9 mouse cellular contexts compared by ENCODE assay signal in genomic region chr1:72002471-72003116, GRCm38 (mm10).
DNase-seq lines count a peak whose midpoint lies in the region; ATAC-seq and TF ChIP-seq lines count a peak whose summit lies in the region.
"Had no signal": no experiment of that assay in that cellular context is flagged by ENCODE, and none has a peak within 500 bp of the region (broad histone marks: within the 10 kb centered on the region; RNA-seq: fewer than 3 reads in every experiment).

No protein-coding gene starts in this region.

- no peak overlapping the region for H3K9ac ChIP-seq in kidney, embryonic 16.5 days (replicated peaks; ENCODE audit: low read length)
- H3K9ac ChIP-seq: forebrain, embryonic 12.5 days had no signal

- H3K27ac ChIP-seq in kidney, embryonic 16.5 days (ENCODE audit: low read length) = peak overlapping the region; percentile 71
- H3K27ac ChIP-seq in forebrain, embryonic 10.5 days = no peak overlapping the region
- H3K27ac ChIP-seq: forebrain, embryonic 12.5 days had no signal

- peak; percentile 87 for ATAC-seq in kidney, embryonic 16.5 days (ENCODE audit: low FRiP score, low TSS enrichment)
- peak; percentile 50; the same call in 1 of the 2 replicates for ATAC-seq in common myeloid progenitor, adult 5-6 weeks (replicated peaks; ENCODE audit: low read depth, poor library complexity, severe bottlenecking)
- no peak for ATAC-seq in erythroid progenitor cell, adult 5-6 weeks (replicated peaks; ENCODE audit: low FRiP score, poor library complexity, severe bottlenecking)
- no peak for ATAC-seq in granulocyte monocyte progenitor cell, adult 5-6 weeks (replicated peaks; ENCODE audit: poor library complexity, severe bottlenecking)

- no peak overlapping the region for H3K4me3 ChIP-seq in kidney, embryonic 16.5 days (ENCODE audit: low read length)
- no peak overlapping the region for H3K4me3 ChIP-seq in myocyte
- no peak overlapping the region for H3K4me3 ChIP-seq in forebrain, embryonic 10.5 days
- H3K4me3 ChIP-seq: forebrain, embryonic 12.5 days had no signal

- no peaks in the 10 kb centered on the region for H3K79me2 ChIP-seq in myocyte (ENCODE audit: control insufficient read depth, insufficient read depth)

- WGBS in kidney, embryonic 16.5 days = 47% methylated on average over 9 of the region's 9 CpGs
- 83% methylated on average over 9 of the region's 9 CpGs for WGBS in forebrain, embryonic 10.5 days

- no peaks in the 10 kb centered on the region for H3K27me3 ChIP-seq in kidney, embryonic 16.5 days (ENCODE audit: insufficient read depth, low read length)
- no peaks in the 10 kb centered on the region for H3K27me3 ChIP-seq in myocyte (ENCODE audit: control insufficient read depth, insufficient read depth, insufficient read length)
- H3K27me3 ChIP-seq in forebrain, embryonic 10.5 days (ENCODE audit: poor library complexity, severe bottlenecking) = no peaks in the 10 kb centered on the region
- H3K27me3 ChIP-seq: forebrain, embryonic 12.5 days had no signal

- TF ChIP-seq POLR2A in myocyte (IDR thresholded peaks at IDR 0.05; ENCODE audit: insufficient read length, low read depth) = no peak

- H3K9me3 ChIP-seq in kidney, embryonic 16.5 days (ENCODE audit: low read length) = no peaks in the 10 kb centered on the region
- no peaks in the 10 kb centered on the region for H3K9me3 ChIP-seq in forebrain, embryonic 10.5 days
- H3K9me3 ChIP-seq: forebrain, embryonic 12.5 days had no signal

- H3ac ChIP-seq in myocyte (ENCODE audit: control insufficient read depth, insufficient read length) = no peak overlapping the region

- peaks cover 15% of the 10 kb centered on the region for H3K4me1 ChIP-seq in kidney, embryonic 16.5 days (ENCODE audit: insufficient read depth, low read length)
- H3K4me1 ChIP-seq in forebrain, embryonic 10.5 days = 0 out of 2 replicates have a peak, but pooled peaks cover 9% of the 10 kb centered on the region

- DNase-seq in kidney, adult 9 months = no peak
- peak; percentile 41 for DNase-seq in kidney, postnatal 14 days
- no peak for DNase-seq in forebrain, embryonic 10.5 days (ENCODE audit: extremely low spot score, low spot score)

- no peak overlapping the region for H3K4me2 ChIP-seq in kidney, embryonic 16.5 days (replicated peaks; ENCODE audit: low read depth, low read length)
- H3K4me2 ChIP-seq in myocyte (ENCODE audit: low read depth) = peak overlapping the region; percentile 66
- H3K4me2 ChIP-seq: forebrain, embryonic 12.5 days had no signal

- no peaks in the 10 kb centered on the region for H3K36me3 ChIP-seq in kidney, embryonic 16.5 days (ENCODE audit: insufficient read depth, low read length)
- no peaks in the 10 kb centered on the region for H3K36me3 ChIP-seq in myocyte (ENCODE audit: control insufficient read depth, insufficient read depth)
- no peaks in the 10 kb centered on the region for H3K36me3 ChIP-seq in forebrain, embryonic 10.5 days (replicated peaks)
- H3K36me3 ChIP-seq: forebrain, embryonic 12.5 days had no signal

TF ChIP-seq in myocyte, 11 proteins besides CTCF, POLR2A, EP300 and RAD21:
- TF ChIP-seq SRF (IDR thresholded peaks at IDR 0.05; ENCODE audit: control insufficient read depth, insufficient read length, low read depth) (no peak), MYOD1 (IDR thresholded peaks at IDR 0.05; ENCODE audit: control insufficient read depth in 1 of 3, insufficient read length in 2 of 3, low read depth in 2 of 3) (peak in 2 of 3 experiments; percentile 31 to 46), TCF3 (IDR thresholded peaks at IDR 0.05; ENCODE audit: insufficient read length, low read depth) (no peak), MYOG (IDR thresholded peaks at IDR 0.05; ENCODE audit: control insufficient read depth in 1 of 3, insufficient read depth in 1 of 3, insufficient read length in 2 of 3, low read depth in 2 of 3) (peak in 1 of 3 experiments; percentile 20)

Comparison
In these comparisons a context has a peak if more than half of its experiments do, and no peak if none do; other contexts are left out.
1. ATAC-seq: peak in kidney, embryonic 16.5 days (single experiment) and common myeloid progenitor, adult 5-6 weeks (single experiment); none in erythroid progenitor cell, adult 5-6 weeks (single experiment) and granulocyte monocyte progenitor cell, adult 5-6 weeks (single experiment).